Mouse (Mus musculus) spleen, embryonic (tissue): ENCODE measurements at regions not wholly inside any gene's neighbourhood (a gene's known extent, or its start where the extent isn't known, plus 50 kb on each side); places are given as distances from the start of the nearest gene placed in this dataset.

ENCODE experiments used
- CTCF ChIA-PET: fragments of 350-600 bp; sonication (Branson Sonifier 250); formaldehyde crosslinking; loops from one replicate; lab custom pipeline; 2022; lab: Charles Lee

- CTCF ChIA-PET, result no interaction called here
These were observed 442.0 kb downstream of the Defb40 start for GRCm38 (mm10) chr8:18536059-18536458.

GRCm38 (mm10) chr8:18528120-18528519 lies 449.9 kb downstream of the Defb40 start:
- CTCF ChIA-PET, result no interaction called here

GRCm38 (mm10) chr8:18512409-18512808 lies 465.6 kb downstream of the Defb40 start:
- CTCF ChIA-PET, result no interaction called here

GRCm38 (mm10) chr8:18506158-18507022 lies 471.7 kb downstream of the Defb40 start:
- CTCF ChIA-PET, result no interaction called here

DNA sequence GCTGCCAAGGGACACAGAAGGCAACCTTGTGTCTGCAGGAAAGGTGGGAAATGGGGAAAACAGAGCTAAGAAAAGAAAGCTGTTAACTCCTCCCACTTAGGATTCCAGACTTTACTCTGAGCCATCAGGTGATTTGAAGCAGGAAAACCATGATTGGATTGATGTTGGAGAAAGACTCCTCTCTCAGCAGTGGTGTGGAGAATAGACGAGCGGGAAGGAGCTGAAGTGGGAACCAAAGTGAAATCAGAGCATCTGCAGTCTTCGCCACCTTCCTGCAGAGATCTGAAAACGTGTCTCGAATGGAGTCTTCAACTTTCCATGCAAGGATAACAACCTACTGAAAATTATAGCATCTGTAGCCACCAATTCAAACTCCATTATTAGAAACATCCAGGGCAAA lies 487.4 kb downstream of the Defb40 start:
- CTCF ChIA-PET, result no interaction called here

DNA sequence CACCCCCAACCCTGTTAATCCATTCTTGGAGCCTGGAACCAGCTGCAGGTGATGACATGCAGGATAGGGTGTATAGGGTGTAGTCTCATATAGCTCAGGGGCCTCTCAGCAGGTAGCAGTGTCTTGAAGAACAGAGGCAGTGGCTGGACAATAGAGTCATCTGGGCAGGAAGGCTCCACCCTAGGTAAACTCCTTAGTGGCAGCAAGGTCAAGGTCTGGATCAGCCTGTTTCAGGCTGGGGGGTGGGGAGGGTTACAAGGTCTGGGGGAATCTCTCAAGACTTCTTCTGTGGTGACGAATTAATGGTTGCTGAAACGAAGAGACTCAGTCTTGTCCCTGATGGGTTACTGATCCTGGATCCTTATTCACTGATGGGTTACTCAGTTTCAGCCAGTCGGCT lies 498.0 kb downstream of the Defb40 start:
- CTCF ChIA-PET, result no interaction called here

GRCm38 (mm10) chr8:18478166-18478565 lies 499.9 kb downstream of the Defb40 start:
- CTCF ChIA-PET, result no interaction called here

DNA sequence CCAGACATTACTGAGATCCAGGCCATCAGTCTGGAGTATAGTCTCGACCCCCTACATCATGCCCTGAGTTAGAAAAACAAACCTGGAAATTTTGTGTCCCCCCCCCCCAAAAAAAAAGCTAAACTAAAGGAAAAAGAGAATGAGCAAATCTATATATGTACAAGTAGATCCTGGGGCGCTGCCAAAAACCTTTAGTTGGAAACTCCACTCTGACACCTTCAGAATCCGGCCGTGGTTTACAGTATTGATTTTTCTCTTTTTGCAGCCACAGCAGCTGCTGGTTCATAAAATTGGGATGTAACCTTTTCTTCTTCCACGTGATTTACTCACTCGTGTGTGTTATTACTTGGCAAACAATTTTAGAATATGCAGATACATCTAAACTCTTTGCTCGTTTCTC lies 510.5 kb downstream of the Defb40 start:
- CTCF ChIA-PET, result no interaction called here

- CTCF ChIA-PET, result no interaction called here
These were observed 517.4 kb downstream of the Defb40 start for GRCm38 (mm10) chr8:18460609-18461008.

DNA sequence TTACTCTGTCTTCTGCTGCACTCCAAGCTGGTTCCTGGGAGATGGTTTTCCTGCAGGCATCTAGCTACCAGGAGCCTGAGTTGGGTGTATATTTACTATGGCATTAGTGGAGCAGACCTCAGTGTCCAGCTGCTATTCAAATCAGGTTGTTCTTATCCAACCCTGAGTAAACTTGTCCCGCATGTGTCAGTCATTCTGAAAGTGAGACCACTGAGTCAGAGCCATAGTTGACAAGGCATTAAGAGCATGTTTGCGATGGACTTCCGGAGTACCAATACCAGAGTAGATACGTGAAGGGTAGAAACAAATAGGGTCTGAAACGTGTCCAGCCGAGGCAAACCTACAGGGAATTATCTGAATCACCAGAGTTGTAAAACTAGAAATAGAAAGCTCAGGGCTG lies 520.6 kb downstream of the Defb40 start:
- CTCF ChIA-PET, result no interaction called here

- CTCF ChIA-PET, result interaction anchor here (1.0 kb wide), 1 partner anchor 29 kb away, joined by 3 read pairs; no protein-coding TSS in a partner anchor
These were observed 529.0 kb downstream of the Defb40 start for GRCm38 (mm10) chr8:18449015-18449414.

- CTCF ChIA-PET, result no interaction called here
These were observed 535.8 kb downstream of the Defb40 start for GRCm38 (mm10) chr8:18442212-18442611.

DNA sequence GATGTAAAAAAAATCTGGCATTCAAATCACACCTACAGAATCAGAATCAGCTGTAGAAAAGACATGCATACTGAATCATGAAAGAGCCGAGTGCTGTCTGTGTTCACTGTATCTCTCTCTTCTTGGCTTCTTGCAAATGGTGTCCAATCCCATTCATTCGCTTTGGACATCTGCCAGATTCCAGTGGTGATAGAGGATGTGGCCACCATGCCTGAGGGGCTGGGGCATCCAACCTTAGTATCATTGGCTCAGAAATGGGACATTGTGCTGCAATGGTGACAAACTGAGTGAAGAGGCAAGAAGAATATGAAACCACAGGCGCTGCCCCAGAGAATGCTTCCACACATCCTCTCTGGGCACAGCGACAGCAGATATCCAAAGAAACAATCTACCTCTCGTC lies 555.2 kb downstream of the Defb40 start:
- CTCF ChIA-PET, result no interaction called here

DNA sequence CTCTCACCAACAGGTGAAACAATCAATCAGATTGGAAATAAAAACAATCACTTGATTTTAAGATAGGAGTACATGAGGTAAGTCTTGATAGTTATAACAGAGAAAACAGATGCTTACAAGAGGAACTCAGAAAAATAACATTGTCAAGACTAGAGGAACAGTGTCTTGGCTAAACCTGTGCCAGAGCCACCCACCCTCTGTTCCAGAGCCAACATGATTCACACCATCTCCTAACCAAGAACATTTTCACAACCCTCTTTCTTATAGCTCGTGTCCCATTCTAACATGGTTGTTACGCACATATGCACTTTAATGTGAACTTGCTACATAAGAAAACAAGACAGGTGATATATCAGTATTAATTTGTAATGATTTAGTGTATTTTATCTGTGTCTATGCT lies 565.6 kb downstream of the Defb40 start:
- CTCF ChIA-PET, result no interaction called here

DNA sequence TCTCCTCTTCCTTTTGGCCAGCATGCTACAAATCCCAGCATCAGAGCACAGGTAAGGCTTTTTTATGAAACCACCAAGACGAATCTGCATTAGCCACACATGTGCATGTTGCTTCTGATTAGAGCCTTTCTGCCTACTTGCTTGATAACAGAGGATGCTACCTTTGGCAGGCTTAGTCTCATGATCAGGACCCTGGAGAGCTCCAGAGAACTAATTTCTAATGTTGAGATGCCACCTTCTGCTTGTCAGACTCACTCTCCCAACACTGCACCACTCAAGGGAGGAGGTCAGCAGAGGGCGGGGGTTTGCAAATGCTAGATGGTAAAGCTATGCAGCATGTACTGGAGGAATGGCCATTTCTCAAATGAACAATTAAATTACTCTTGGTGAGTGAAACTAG lies 571.6 kb downstream of the Defb40 start:
- CTCF ChIA-PET, result no interaction called here

DNA sequence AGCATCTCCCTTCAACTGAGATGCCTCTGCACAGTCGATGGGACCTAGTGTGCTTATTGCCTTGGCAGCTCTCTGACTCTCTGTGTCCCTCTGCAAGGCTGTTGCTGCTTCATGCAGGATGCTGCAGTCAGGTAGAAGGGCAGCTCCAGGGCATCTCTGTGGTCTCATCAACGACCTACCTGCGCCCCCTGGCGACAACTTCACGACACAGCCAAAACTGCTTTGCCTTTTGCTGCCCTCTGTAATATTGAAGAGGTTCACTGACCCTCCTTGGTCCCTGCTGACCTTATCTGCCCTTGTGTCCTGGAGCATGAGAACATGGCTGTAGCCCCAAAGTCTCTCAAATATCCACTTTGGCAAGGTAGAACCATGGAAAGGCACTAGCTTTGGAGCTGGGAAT lies 589.7 kb downstream of the Defb40 start:
- CTCF ChIA-PET, result no interaction called here

DNA sequence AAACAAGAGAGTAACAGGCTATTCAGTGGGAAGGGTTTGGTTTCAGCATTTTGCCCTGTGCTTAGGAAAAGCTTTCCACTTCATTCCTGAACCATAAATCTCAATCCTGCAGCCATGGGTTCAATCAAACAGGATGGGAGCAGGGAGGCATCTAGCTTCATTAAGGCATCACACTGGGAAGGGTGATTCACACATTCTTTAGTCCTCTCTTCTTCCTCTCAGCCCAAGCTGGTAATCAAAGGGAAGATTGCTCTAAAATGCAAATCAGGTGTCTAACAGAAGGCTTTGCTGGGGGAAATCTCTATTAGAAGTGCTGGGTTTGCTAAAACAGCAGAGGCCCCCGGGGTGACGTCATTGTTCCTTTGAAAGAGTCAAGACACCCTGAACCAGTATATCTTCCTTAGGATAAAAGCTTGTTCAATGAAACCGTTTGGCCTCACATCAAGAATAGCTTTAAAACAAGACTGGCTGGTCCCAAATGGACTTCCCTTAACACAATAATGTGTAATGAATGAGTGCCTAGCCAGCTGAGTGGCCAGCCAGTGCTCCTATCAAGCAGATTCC lies 596.4 kb downstream of the Defb40 start:
- CTCF ChIA-PET, result no interaction called here

DNA sequence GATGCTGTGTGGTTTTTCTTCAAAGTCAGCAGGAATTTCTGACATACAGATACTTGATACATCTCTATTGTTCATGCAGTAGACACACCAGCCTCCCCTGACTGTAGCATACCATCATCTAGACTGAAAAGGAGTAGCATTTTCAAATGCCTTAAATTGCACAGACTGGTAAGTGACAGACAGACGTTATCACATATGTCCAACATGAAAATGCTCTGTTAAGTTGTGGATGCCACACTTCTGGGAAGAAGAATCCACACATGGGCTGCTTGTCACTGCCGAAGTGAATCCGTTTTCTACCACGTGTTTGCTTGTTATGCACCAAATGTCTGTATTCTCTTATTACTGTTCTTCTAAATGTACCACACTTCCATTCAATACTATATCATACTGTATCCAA lies 629.3 kb downstream of the Defb40 start:
- CTCF ChIA-PET, result no interaction called here

- CTCF ChIA-PET, result no interaction called here
These were observed 631.8 kb downstream of the Defb40 start for GRCm38 (mm10) chr8:18346248-18346647.

DNA sequence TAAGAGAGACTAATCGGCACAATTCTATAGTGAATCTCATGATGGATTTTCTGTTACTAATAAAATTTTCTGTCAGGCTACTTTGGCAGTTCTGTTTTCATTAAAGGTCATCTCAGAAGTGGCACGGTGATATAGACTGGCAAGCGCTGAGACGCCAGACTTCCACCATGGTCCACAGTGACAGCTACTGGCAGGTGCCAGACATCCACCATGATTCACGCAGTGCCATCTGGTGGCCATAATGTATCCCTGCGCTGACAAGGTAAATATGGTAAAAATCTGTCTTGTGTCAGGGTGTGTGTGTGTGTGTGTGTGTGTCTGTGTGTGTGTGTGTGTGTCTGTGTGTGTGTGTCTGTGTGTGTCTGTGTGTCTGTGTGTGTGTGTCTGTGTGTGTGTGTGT lies 632.7 kb downstream of the Defb40 start:
- CTCF ChIA-PET, result no interaction called here

- CTCF ChIA-PET, result no interaction called here
These were observed 633.2 kb downstream of the Defb40 start for GRCm38 (mm10) chr8:18344838-18345237.

- CTCF ChIA-PET, result no interaction called here
These were observed 642.5 kb downstream of the Defb40 start for GRCm38 (mm10) chr8:18335576-18335975.

- CTCF ChIA-PET, result no interaction called here
These were observed 649.5 kb downstream of the Defb40 start for GRCm38 (mm10) chr8:18328521-18328920.
